Mouse (Mus musculus) layer of hippocampus, adult 11-12 months (tissue): ENCODE data around the gene Stard13.

Experiments
- DNase-seq: peaks from one replicate; pipeline ENCODE4 v3.0.0; 2022; ENCODE audit warnings: low spot score

The Stard13 gene

DNA sequence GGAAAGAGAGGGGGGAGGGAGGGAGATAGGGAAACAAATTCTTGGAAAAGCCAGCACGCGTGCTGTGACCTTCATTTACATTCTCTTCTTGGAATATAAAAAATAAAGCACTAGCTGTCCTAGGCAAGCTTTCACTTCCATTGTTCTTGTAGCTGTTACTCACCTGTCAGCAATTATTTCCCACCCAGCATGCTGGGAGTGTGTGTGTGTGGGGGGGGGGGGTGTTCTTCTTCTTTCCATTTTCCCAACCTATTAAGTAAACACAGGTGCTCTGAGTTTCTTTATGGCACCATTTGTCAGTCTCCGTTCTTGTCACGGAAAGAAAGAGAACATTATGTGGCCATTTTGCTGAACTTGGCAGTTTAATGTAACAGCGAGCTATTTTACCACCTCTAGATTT lies 214.7 kb downstream of the Stard13 start:
- DNase-seq, result no peak

DNA sequence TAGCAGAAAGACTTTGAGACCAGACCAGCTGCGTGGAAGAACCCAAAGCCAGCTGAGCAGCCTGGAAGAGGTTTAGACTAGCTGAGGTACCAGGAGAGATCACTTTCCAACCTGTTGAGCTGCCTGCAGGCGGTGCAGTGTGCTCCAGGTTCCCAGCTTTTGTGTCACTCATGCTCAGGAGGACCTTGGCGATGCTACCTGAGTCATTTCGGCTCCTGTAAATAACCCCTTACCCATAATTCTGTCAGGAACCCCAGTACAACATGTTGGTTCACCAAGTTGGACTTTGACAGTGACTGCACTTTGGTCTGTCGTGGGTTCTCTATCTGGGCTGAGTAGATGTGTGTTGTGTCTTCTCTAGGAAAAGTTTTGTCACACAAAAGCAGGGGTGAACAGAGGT lies 215.2 kb downstream of the Stard13 start:
- DNase-seq, result no peak

DNA sequence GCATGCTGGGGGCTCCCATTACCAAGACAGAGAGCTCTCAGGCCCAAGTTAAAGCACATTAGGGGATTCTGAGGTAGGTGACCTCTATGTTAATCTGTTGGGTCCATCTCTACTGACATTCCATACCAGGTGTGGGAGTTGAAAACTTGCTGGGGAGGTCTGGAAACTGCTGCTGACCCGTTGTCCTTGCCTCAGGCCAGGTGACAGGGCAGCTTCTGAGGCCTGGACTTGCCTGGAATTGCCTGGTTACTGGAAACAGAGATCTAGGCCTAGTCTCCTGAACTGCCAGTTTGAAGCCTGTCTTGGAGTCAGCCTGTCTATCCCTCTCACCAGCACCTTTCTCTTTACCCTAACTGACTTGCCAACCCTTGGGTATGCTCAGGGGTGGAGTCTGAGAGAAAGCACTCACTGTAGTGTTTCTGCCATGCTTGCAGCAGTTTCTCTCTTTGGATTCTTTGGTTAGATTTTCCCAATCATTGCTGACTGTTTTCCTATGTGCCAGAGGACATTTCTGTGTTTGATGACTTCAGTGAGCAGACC lies 229.3 kb downstream of the Stard13 start:
- no peak for DNase-seq

DNA sequence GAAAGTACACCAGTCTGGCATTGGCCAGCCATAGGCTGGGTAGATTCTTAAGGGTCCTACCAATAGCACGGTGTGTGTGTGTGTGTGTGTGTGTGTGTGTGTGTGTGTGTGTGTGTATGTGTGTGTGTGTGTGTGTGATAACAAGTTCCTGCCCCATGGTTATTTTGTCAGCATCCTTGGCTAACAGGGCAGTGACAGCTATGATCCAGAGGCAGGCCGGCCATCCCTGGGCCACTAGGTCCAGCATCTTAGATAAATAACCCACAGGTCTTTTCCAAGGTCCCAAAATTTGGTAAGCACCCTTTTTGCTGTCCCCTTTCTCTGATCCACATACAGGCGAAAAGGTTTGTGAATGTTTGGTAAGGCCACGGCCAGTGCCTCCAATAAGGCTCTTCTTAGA lies 231.6 kb downstream of the Stard13 start:
- DNase-seq, result no peak

DNA sequence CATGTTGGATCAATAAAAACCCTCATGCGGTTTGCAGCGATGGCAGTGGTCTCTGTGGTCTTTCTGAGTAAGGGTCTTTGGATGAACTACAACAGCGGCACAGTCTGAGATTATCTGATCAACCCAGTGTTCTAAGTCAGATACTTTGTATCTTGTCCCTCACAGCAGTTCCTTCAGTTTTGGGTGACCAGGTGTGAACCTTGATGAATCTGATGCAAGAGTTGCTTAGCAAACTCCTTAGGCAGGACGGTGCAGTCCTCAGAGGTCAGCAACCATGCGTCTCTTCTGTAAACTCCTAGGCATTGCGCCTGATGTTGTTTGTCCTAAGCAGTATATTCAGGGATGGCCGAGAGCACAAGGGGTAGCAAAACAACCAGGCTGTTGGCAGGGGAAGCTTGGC lies 232.5 kb downstream of the Stard13 start:
- DNase-seq, result no peak

DNA sequence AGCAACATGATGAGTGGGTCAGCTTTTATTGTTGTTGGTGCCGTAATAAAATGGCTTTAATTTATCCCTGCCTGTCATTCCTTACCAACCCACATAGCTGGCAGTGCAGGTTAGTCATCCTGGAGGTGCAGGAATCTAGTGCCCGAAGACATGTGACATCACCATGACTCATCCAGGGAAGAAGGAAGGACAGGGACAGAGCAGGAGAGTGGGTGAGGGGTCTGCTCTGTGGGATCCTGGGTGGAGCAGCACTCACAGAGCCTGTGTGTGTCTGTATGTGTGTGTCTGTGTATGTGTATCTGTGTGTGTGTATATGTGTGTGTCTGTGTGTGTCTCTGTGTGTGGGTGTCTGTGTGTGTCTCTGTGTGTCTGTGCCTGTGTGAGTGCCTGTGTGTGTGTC lies 237.1 kb downstream of the Stard13 start:
- no peak for DNase-seq

DNA sequence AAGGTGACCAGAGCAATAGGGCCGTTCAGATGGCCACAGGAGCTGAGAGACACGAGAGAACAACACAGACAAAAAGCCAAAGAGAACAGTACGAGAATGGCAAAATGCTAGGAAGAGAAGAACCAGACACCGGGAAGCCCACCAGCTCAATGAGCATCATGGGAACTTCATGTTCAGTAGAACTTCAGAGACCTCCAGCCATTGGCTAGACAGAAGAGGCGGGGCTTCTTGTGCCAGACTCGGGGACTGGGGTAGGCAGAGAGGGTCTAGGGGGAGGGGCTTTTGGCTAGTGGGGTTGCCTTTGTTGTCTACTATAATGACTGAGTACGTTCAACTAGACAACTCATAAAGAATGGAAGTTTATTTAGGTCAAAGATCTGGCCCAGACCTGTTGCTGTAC lies 239.5 kb downstream of the Stard13 start:
- DNase-seq, result no peak
